Mouse (Mus musculus) limb, embryonic 13.5 days (tissue): ENCODE data around the gene Zbtb22. TPM values are rescaled to one million over a fixed set of nuclear protein-coding genes. Genes with fewer than 3 reads are reported as not detected.
"Not testable (repeated sequence)": the region's sequence is repeated elsewhere in the genome, so short reads cannot be mapped to it uniquely, and the experiment has no call there.

ENCODE experiments used
- ATAC-seq: fragments of 200-750 bp; cut with Nextera tagmentation; 2 replicates; pipeline ENCODE4 v1.8.0; 2017; ENCODE audit warnings: low read depth, moderate number of reproducible peaks, moderate TSS enrichment; ENCODE audit not compliant: low FRiP score
- H3K27ac ChIP-seq: fragments of 300-500 bp; sonication (generic); 2 replicates; pipeline ENCODE4 v1.5.1; 2015; ENCODE audit warnings: inconsistent platforms, mild to moderate bottlenecking, moderate library complexity
- H3K27me3 ChIP-seq: fragments of 300-500 bp; sonication (generic); 2 replicates; pipeline ENCODE4 v1.6.1; 2015; ENCODE audit warnings: mild to moderate bottlenecking, inconsistent platforms
- H3K36me3 ChIP-seq: fragments of 300-500 bp; sonication (generic); 2 replicates; pipeline ENCODE4 v1.6.1; 2015; ENCODE audit warnings: inconsistent platforms, mild to moderate bottlenecking, moderate library complexity
- H3K4me1 ChIP-seq: fragments of 300-500 bp; sonication (generic); 2 replicates; pipeline ENCODE4 v1.6.1; 2015; ENCODE audit warnings: inconsistent platforms
- H3K4me2 ChIP-seq: fragments of 300-500 bp; sonication (generic); replicated peaks from 2 replicates; pipeline ENCODE4 v1.6.1; 2015; ENCODE audit warnings: inconsistent platforms, mild to moderate bottlenecking, moderate library complexity
- H3K4me3 ChIP-seq: fragments of 300-500 bp; sonication (generic); 2 replicates; pipeline ENCODE4 v1.5.1; 2015; ENCODE audit warnings: moderate library complexity, mild to moderate bottlenecking, inconsistent platforms
- H3K9ac ChIP-seq: fragments of 300-500 bp; sonication (generic); 2 replicates; pipeline ENCODE4 v1.6.1; 2015; ENCODE audit warnings: mild to moderate bottlenecking, inconsistent platforms
- H3K9me3 ChIP-seq: fragments of 300-500 bp; sonication (generic); 2 replicates; pipeline ENCODE4 v1.6.1; 2016; ENCODE audit warnings: inconsistent platforms
- WGBS: fragments of 180-500 bp; shearing (Covaris S2); methylation state at CpG from one replicate; pipeline ENCODE4 v1.1.7; 2015; 5-methylcytosine and 5-hydroxymethylcytosine counted together
- polyA plus RNA-seq: library from polyadenylated mRNA; unstranded; fragments of >200 nt; fragmentation: Nextera tagmentation; extraction: Ambion mirVana; gene quantifications from 2 replicates; pipeline ENCODE4 v1.2.1, GENCODE M21; 2015

The Zbtb22 gene
- polyA plus RNA-seq = 16.3 and 16.6 TPM in 2 replicates

GRCm38 (mm10) chr17:33915671-33916250 is at the start of gene Zbtb22, which contains the start of gene Tapbp:
Zbtb22 (plus strand) TSS chr17:33915904.
Tapbp (plus strand) TSS chr17:33915899.
- peak within 1 kb of the TSS; percentile 72; the same call in 1 of the 2 replicates for H3K27ac ChIP-seq
- peak within 1 kb of the TSS; percentile 52 for H3K4me3 ChIP-seq
- H3K4me2 ChIP-seq = peak within 1 kb of the TSS; percentile 68
- H3K27me3 ChIP-seq = no peaks in the 10 kb centered on the region
- H3K36me3 ChIP-seq = peaks cover 48% of the 10 kb centered on the region
- peak; percentile 91 for ATAC-seq
- H3K9me3 ChIP-seq = no peaks in the 10 kb centered on the region
- peaks cover 50% of the 10 kb centered on the region for H3K4me1 ChIP-seq
- WGBS = under 1% methylated on average over 34 of the region's 34 CpGs
- peak within 1 kb of the TSS; percentile 63 for H3K9ac ChIP-seq

- H3K27ac ChIP-seq, H3K9ac ChIP-seq, H3K4me3 ChIP-seq, H3K4me1 ChIP-seq, H3K4me2 ChIP-seq, H3K27me3 ChIP-seq, ATAC-seq, H3K9me3 ChIP-seq: not testable (repeated sequence)
- WGBS = 81% methylated on average over 7 of the region's 12 CpGs
- peaks cover 31% of the 10 kb centered on the region for H3K36me3 ChIP-seq
These were observed 42.2 kb upstream of the Zbtb22 start, which contains the start of gene Gm7029 for GRCm38 (mm10) chr17:33873537-33873936. Gm7029 (plus strand) TSS chr17:33873837.

GRCm38 (mm10) chr17:33874411-33874810 is 41.3 kb upstream of the Zbtb22 start:
- Histone ChIP-seq H3K4me3 (no peak overlapping the region), H3K4me1 (no peaks in the 10 kb centered on the region), H3K27ac (no peak overlapping the region), H3K9ac (no peak overlapping the region), H3K36me3 (peaks cover 37% of the 10 kb centered on the region), H3K4me2 (no peak overlapping the region), H3K9me3 (no peaks in the 10 kb centered on the region), H3K27me3 (no peaks in the 10 kb centered on the region)
- no peak for ATAC-seq
- 87% methylated on average over 11 of the region's 11 CpGs for WGBS

- H3K36me3 ChIP-seq = peaks cover 47% of the 10 kb centered on the region
- not testable (repeated sequence) for H3K27ac ChIP-seq, H3K27me3 ChIP-seq, H3K4me1 ChIP-seq, H3K9me3 ChIP-seq, H3K4me2 ChIP-seq, H3K4me3 ChIP-seq, ATAC-seq, H3K9ac ChIP-seq
- WGBS = 81% methylated on average over 5 of the region's 5 CpGs
These were observed 39.9 kb upstream of the Zbtb22 start for GRCm38 (mm10) chr17:33875797-33876196.

GRCm38 (mm10) chr17:33884320-33884719 is 31.4 kb upstream of the Zbtb22 start:
- H3K27me3 ChIP-seq, H3K4me2 ChIP-seq, ATAC-seq, H3K27ac ChIP-seq, H3K9me3 ChIP-seq, H3K4me3 ChIP-seq, H3K9ac ChIP-seq: not testable (repeated sequence)
- Histone ChIP-seq H3K4me1 (peaks cover 17% of the 10 kb centered on the region), H3K36me3 (peaks cover 56% of the 10 kb centered on the region)
- 96% methylated on average over 9 of the region's 11 CpGs for WGBS

GRCm38 (mm10) chr17:33887802-33888201 is 27.9 kb upstream of the Zbtb22 start:
- peak overlapping the region; percentile 72 for H3K4me2 ChIP-seq
- H3K4me1 ChIP-seq = peaks cover 22% of the 10 kb centered on the region
- not testable (repeated sequence) for H3K9me3 ChIP-seq, ATAC-seq, H3K9ac ChIP-seq, H3K4me3 ChIP-seq, H3K27me3 ChIP-seq, H3K27ac ChIP-seq
- peaks cover 31% of the 10 kb centered on the region for H3K36me3 ChIP-seq
- 53% methylated on average over 2 of the region's 2 CpGs for WGBS

- peaks cover 22% of the 10 kb centered on the region for H3K4me1 ChIP-seq
- ATAC-seq, H3K9ac ChIP-seq, H3K27me3 ChIP-seq, H3K27ac ChIP-seq, H3K9me3 ChIP-seq: not testable (repeated sequence)
- H3K4me2 ChIP-seq = peak overlapping the region; percentile 72
- peaks cover 28% of the 10 kb centered on the region for H3K36me3 ChIP-seq
- H3K4me3 ChIP-seq = 0 out of 2 replicates have a peak overlapping the region, but pooled peaks have one; percentile 5
These were observed 27.5 kb upstream of the Zbtb22 start for GRCm38 (mm10) chr17:33888230-33888629.

- Histone ChIP-seq H3K36me3 (peaks cover 15% of the 10 kb centered on the region), H3K4me1 (peaks cover 22% of the 10 kb centered on the region), H3K4me3 (peak overlapping the region; percentile 64), H3K4me2 (peak overlapping the region; percentile 72), H3K9ac (peak overlapping the region; percentile 77)
- H3K9me3 ChIP-seq, H3K27me3 ChIP-seq, H3K27ac ChIP-seq: not testable (repeated sequence)
- peak; percentile 13 for ATAC-seq
- under 1% methylated on average over 40 of the region's 44 CpGs for WGBS
These were observed 25.7 kb upstream of the Zbtb22 start for GRCm38 (mm10) chr17:33889941-33890532.

- Histone ChIP-seq H3K4me3 (peak within 1 kb of the TSS; percentile 64), H3K27ac (no peak within 1 kb of the TSS), H3K4me2 (peak within 1 kb of the TSS; percentile 72), H3K4me1 (peaks cover 22% of the 10 kb centered on the region), H3K36me3 (peaks cover 12% of the 10 kb centered on the region), H3K27me3 (no peaks in the 10 kb centered on the region), H3K9ac (peak within 1 kb of the TSS; percentile 77), H3K9me3 (no peaks in the 10 kb centered on the region)
- under 1% methylated on average over 49 of the region's 49 CpGs for WGBS
- ATAC-seq = peak; percentile 100
These were observed 25.1 kb upstream of the Zbtb22 start, which contains the start of gene Kifc1 for GRCm38 (mm10) chr17:33890533-33891059. Kifc1 (minus strand) TSS chr17:33890661.

- no peak for ATAC-seq
- WGBS = 66% methylated on average over 2 of the region's 2 CpGs
- no peak overlapping the region for H3K4me3 ChIP-seq
These were observed 24.3 kb upstream of the Zbtb22 start for GRCm38 (mm10) chr17:33891357-33891756.

GRCm38 (mm10) chr17:33891892-33892291 is 23.8 kb upstream of the Zbtb22 start:
- H3K36me3 ChIP-seq, H3K9ac ChIP-seq, H3K27ac ChIP-seq, H3K4me3 ChIP-seq, H3K9me3 ChIP-seq, H3K27me3 ChIP-seq, ATAC-seq, H3K4me2 ChIP-seq: not testable (repeated sequence)
- peaks cover 22% of the 10 kb centered on the region for H3K4me1 ChIP-seq
- WGBS = 68% methylated on average over 6 of the region's 6 CpGs

More at GRCm38 (mm10) chr17:33891357-33891756, 24.3 kb upstream of the Zbtb22 start:
- H3K27me3 ChIP-seq = no peaks in the 10 kb centered on the region
- no peaks in the 10 kb centered on the region for H3K9me3 ChIP-seq
- peaks cover 22% of the 10 kb centered on the region for H3K4me1 ChIP-seq
- H3K9ac ChIP-seq = no peak overlapping the region
- H3K36me3 ChIP-seq = peaks cover 4% of the 10 kb centered on the region
- no peak overlapping the region for H3K27ac ChIP-seq
- no peak overlapping the region for H3K4me2 ChIP-seq

- Histone ChIP-seq H3K4me3 (no peak overlapping the region), H3K36me3 (no peaks in the 10 kb centered on the region), H3K27me3 (no peaks in the 10 kb centered on the region), H3K9me3 (no peaks in the 10 kb centered on the region), H3K9ac (no peak overlapping the region), H3K4me1 (peaks cover 22% of the 10 kb centered on the region), H3K27ac (no peak overlapping the region), H3K4me2 (no peak overlapping the region)
- ATAC-seq = no peak
- 23% methylated on average over 7 of the region's 7 CpGs for WGBS
These were observed 23.3 kb upstream of the Zbtb22 start for GRCm38 (mm10) chr17:33892429-33892828.
